Mouse (Mus musculus) midbrain, embryonic 11.5 days (tissue): ENCODE results near the gene Fbxw8. TPM values are rescaled to one million over a fixed set of nuclear protein-coding genes. Genes with fewer than 3 reads are reported as not detected.

Experiments used
- ATAC-seq: fragments of 200-750 bp; cut with Nextera tagmentation; 2 replicates; pipeline ENCODE4 v1.8.0; 2017; ENCODE audit warnings: moderate TSS enrichment, moderate library complexity; ENCODE audit not compliant: low FRiP score
- DNase-seq: peaks from one replicate; pipeline ENCODE4 v3.0.0; 2015; ENCODE audit warnings: low spot score; ENCODE audit errors: missing footprints
- H3K27ac ChIP-seq: fragments of 300-500 bp; sonication (generic); 2 replicates; pipeline ENCODE4 v1.5.1; 2014; ENCODE audit warnings: low read depth, low read length
- H3K27me3 ChIP-seq: fragments of 300-500 bp; sonication (generic); 2 replicates; pipeline ENCODE4 v1.6.1; 2014; ENCODE audit warnings: mild to moderate bottlenecking, low read length, moderate library complexity, mixed read lengths; ENCODE audit not compliant: control insufficient read depth, insufficient read depth
- H3K36me3 ChIP-seq: fragments of 300-500 bp; sonication (generic); 2 replicates; pipeline ENCODE4 v1.6.1; 2014; ENCODE audit warnings: mild to moderate bottlenecking, low read length, moderate library complexity, mixed read lengths; ENCODE audit not compliant: control insufficient read depth, insufficient read depth
- H3K4me1 ChIP-seq: fragments of 300-500 bp; sonication (generic); 2 replicates; pipeline ENCODE4 v1.6.1; 2014; ENCODE audit warnings: low read length; ENCODE audit not compliant: control insufficient read depth, insufficient read depth
- H3K4me2 ChIP-seq: fragments of 300-500 bp; sonication (generic); 2 replicates; pipeline ENCODE4 v1.6.1; 2014; ENCODE audit warnings: mild to moderate bottlenecking, moderate library complexity
- H3K4me3 ChIP-seq: fragments of 300-500 bp; sonication (generic); 2 replicates; pipeline ENCODE4 v1.5.1; 2014; ENCODE audit warnings: low read depth, low read length
- H3K9ac ChIP-seq: fragments of 300-500 bp; sonication (generic); 2 replicates; pipeline ENCODE4 v1.6.1; 2014; ENCODE audit warnings: low read length
- H3K9me3 ChIP-seq: fragments of 300-500 bp; sonication (generic); 2 replicates; pipeline ENCODE4 v1.6.1; 2016; ENCODE audit warnings: low read length; ENCODE audit not compliant: control insufficient read depth
- WGBS: fragments of 180-500 bp; shearing (Covaris S2); extraction: QIAGEN DNeasy Blood & Tissue Kit; methylation state at CpG from one replicate; pipeline ENCODE4 v1.1.7; 2014; 5-methylcytosine and 5-hydroxymethylcytosine counted together
- polyA plus RNA-seq: library from polyadenylated mRNA; unstranded; fragments of >200 nt; fragmentation: Nextera tagmentation; extraction: Ambion mirVana; gene quantifications from 2 replicates; pipeline ENCODE4 v1.2.1, GENCODE M21; 2014

Fbxw8 gene
- polyA plus RNA-seq, 1 experiment from 2014 or later, result 21.1 TPM

GRCm38 (mm10) chr5:118065516-118066255, 89.6 kb downstream of the Fbxw8 start:
- WGBS, result 95% methylated on average over 19 of the region's 19 CpGs
- Histone ChIP-seq H3K9ac (no peak overlapping the region), H3K27me3 (no peaks in the 10 kb centered on the region), H3K36me3 (no peaks in the 10 kb centered on the region; the same call in 1 of the 2 replicates), H3K9me3 (no peaks in the 10 kb centered on the region), H3K4me3 (no peak overlapping the region), H3K4me2 (no peak overlapping the region), H3K4me1 (peaks cover 12% of the 10 kb centered on the region), H3K27ac (no peak overlapping the region)
- ATAC-seq (no peak), DNase-seq (no peak)

GRCm38 (mm10) chr5:118064284-118064901, 90.9 kb downstream of the Fbxw8 start:
- peak overlapping the region; percentile 67 for H3K27ac ChIP-seq
- 35% methylated on average over 10 of the region's 10 CpGs for WGBS
- DNase-seq (no peak), ATAC-seq (peak; percentile 49; the same call in 1 of the 2 replicates)
- no peak overlapping the region for H3K4me3 ChIP-seq
- no peaks in the 10 kb centered on the region for H3K27me3 ChIP-seq
- no peaks in the 10 kb centered on the region; the same call in 1 of the 2 replicates for H3K36me3 ChIP-seq
- H3K4me1 ChIP-seq, result peaks cover 12% of the 10 kb centered on the region
- no peak overlapping the region for H3K9ac ChIP-seq
- H3K9me3 ChIP-seq, result no peaks in the 10 kb centered on the region
- no peak overlapping the region for H3K4me2 ChIP-seq

GRCm38 (mm10) chr5:118063181-118063621, 92.1 kb downstream of the Fbxw8 start:
- Histone ChIP-seq H3K36me3 (no peaks in the 10 kb centered on the region; the same call in 1 of the 2 replicates), H3K27me3 (no peaks in the 10 kb centered on the region), H3K9ac (no peak overlapping the region), H3K27ac (peak overlapping the region; percentile 67; the same call in 1 of the 2 replicates), H3K4me3 (no peak overlapping the region), H3K9me3 (no peaks in the 10 kb centered on the region), H3K4me2 (no peak overlapping the region), H3K4me1 (peaks cover 12% of the 10 kb centered on the region)
- no peak for DNase-seq
- 76% methylated on average over 8 of the region's 8 CpGs for WGBS
- no peak for ATAC-seq

- no peak overlapping the region for H3K27ac ChIP-seq
- ATAC-seq (no peak), DNase-seq (no peak)
- H3K36me3 ChIP-seq, result no peaks in the 10 kb centered on the region
- WGBS, result 96% methylated on average over 17 of the region's 18 CpGs
- H3K4me1 ChIP-seq, result peaks cover 12% of the 10 kb centered on the region
- H3K27me3 ChIP-seq, result no peaks in the 10 kb centered on the region
- H3K4me2 ChIP-seq, result no peak overlapping the region
- H3K9ac ChIP-seq, result no peak overlapping the region
- no peak overlapping the region for H3K4me3 ChIP-seq
- no peaks in the 10 kb centered on the region for H3K9me3 ChIP-seq
Observed at GRCm38 (mm10) chr5:118061391-118061790, 93.9 kb downstream of the Fbxw8 start.

GRCm38 (mm10) chr5:118059646-118060045, 95.6 kb downstream of the Fbxw8 start:
- Histone ChIP-seq H3K4me2 (no peak overlapping the region), H3K27ac (no peak overlapping the region), H3K9me3 (no peaks in the 10 kb centered on the region), H3K4me3 (no peak overlapping the region), H3K9ac (no peak overlapping the region), H3K27me3 (no peaks in the 10 kb centered on the region), H3K36me3 (no peaks in the 10 kb centered on the region), H3K4me1 (peaks cover 10% of the 10 kb centered on the region)
- ATAC-seq (no peak), DNase-seq (no peak)
- 93% methylated on average over 9 of the region's 9 CpGs for WGBS

- Histone ChIP-seq H3K9me3 (no peaks in the 10 kb centered on the region), H3K4me1 (peaks cover 7% of the 10 kb centered on the region; the same call in 1 of the 2 replicates), H3K27ac (no peak overlapping the region), H3K36me3 (no peaks in the 10 kb centered on the region), H3K4me2 (no peak overlapping the region), H3K27me3 (no peaks in the 10 kb centered on the region), H3K4me3 (no peak overlapping the region), H3K9ac (no peak overlapping the region)
- no peak for DNase-seq
- no peak for ATAC-seq
- WGBS, result 92% methylated on average over 10 of the region's 10 CpGs
Observed at GRCm38 (mm10) chr5:118058858-118059257, 96.4 kb downstream of the Fbxw8 start.

- Histone ChIP-seq H3K4me2 (no peak overlapping the region), H3K9ac (no peak overlapping the region), H3K4me1 (no peaks in the 10 kb centered on the region; the same call in 1 of the 2 replicates), H3K36me3 (no peaks in the 10 kb centered on the region), H3K4me3 (no peak overlapping the region), H3K27ac (no peak overlapping the region), H3K9me3 (no peaks in the 10 kb centered on the region), H3K27me3 (no peaks in the 10 kb centered on the region)
- 68% methylated on average over 8 of the region's 8 CpGs for WGBS
- DNase-seq, result no peak
- ATAC-seq, result no peak
Observed at GRCm38 (mm10) chr5:118057508-118058111, 97.7 kb downstream of the Fbxw8 start.

GRCm38 (mm10) chr5:118053205-118053604, 102.1 kb downstream of the Fbxw8 start:
- Histone ChIP-seq H3K4me1 (no peaks in the 10 kb centered on the region; the same call in 1 of the 2 replicates), H3K9me3 (no peaks in the 10 kb centered on the region), H3K9ac (no peak overlapping the region), H3K36me3 (no peaks in the 10 kb centered on the region), H3K4me2 (no peak overlapping the region), H3K4me3 (no peak overlapping the region), H3K27ac (no peak overlapping the region), H3K27me3 (no peaks in the 10 kb centered on the region)
- WGBS, result 95% methylated on average over 2 of the region's 2 CpGs
- DNase-seq (no peak), ATAC-seq (no peak)
